Mouse (Mus musculus): ENCODE measurements at regions not wholly inside any gene's neighbourhood (a gene's known extent, or its start where the extent isn't known, plus 50 kb on each side); places are given as distances from the start of the nearest gene placed in this dataset.

GRCm38 (mm10) chr6:135502405-135502804 is 140.1 kb downstream of the Emp1 start:
- no peak overlapping the region for H3K4me2 ChIP-seq (replicated peaks; ENCODE audit: low read depth, low read length)
- H3K36me3 ChIP-seq (ENCODE audit: insufficient read depth, low read length) = no peaks in the 10 kb centered on the region
- TF ChIP-seq CTCF (IDR thresholded peaks at IDR 0.05) (no peak), EP300 (IDR thresholded peaks at IDR 0.05) (no peak)
- no peaks in the 10 kb centered on the region for H3K27me3 ChIP-seq (replicated peaks; ENCODE audit: insufficient read depth, low read length)
- H3K4me3 ChIP-seq (ENCODE audit: low read depth, low read length) = no peak overlapping the region
- no peak overlapping the region for H3K27ac ChIP-seq (ENCODE audit: low read length)
- H3K4me1 ChIP-seq (ENCODE audit: insufficient read depth, low read depth, low read length) = no peaks in the 10 kb centered on the region
- H3K9me3 ChIP-seq (ENCODE audit: low read length) = no peaks in the 10 kb centered on the region
- ATAC-seq (no peak), DNase-seq (ENCODE audit: low spot score) (no peak)
- WGBS = 50% methylated on average over 8 of the region's 8 CpGs
- H3K9ac ChIP-seq (replicated peaks; ENCODE audit: low read depth) = no peak overlapping the region

- H3K4me3 ChIP-seq (ENCODE audit: low read depth, low read length) = no peak overlapping the region
- 81% methylated on average over 4 of the region's 4 CpGs for WGBS
- no peak for ATAC-seq
- H3K4me2 ChIP-seq (replicated peaks; ENCODE audit: low read depth, low read length) = no peak overlapping the region
- H3K4me1 ChIP-seq (ENCODE audit: insufficient read depth, low read depth, low read length) = no peaks in the 10 kb centered on the region
- H3K36me3 ChIP-seq (ENCODE audit: insufficient read depth, low read length) = no peaks in the 10 kb centered on the region
- no peak overlapping the region for H3K9ac ChIP-seq (replicated peaks; ENCODE audit: low read depth)
- no peak for DNase-seq (ENCODE audit: low spot score)
- H3K27ac ChIP-seq (ENCODE audit: low read length) = no peak overlapping the region
- no peaks in the 10 kb centered on the region for H3K27me3 ChIP-seq (replicated peaks; ENCODE audit: insufficient read depth, low read length)
- no peaks in the 10 kb centered on the region for H3K9me3 ChIP-seq (ENCODE audit: low read length)
- no peak for TF ChIP-seq CTCF (IDR thresholded peaks at IDR 0.05)
- TF ChIP-seq EP300 (IDR thresholded peaks at IDR 0.05) = no peak
Observed at GRCm38 (mm10) chr6:135518710-135519437, 156.5 kb downstream of the Emp1 start.

GRCm38 (mm10) chr6:135519438-135519803 is 157.1 kb downstream of the Emp1 start:
- TF ChIP-seq EP300 (IDR thresholded peaks at IDR 0.05) = no peak
- no peak for TF ChIP-seq CTCF (IDR thresholded peaks at IDR 0.05)

GRCm38 (mm10) chr6:135520868-135521267 is 158.5 kb downstream of the Emp1 start:
- DNase-seq (ENCODE audit: low spot score) = no peak
- TF ChIP-seq EP300 (IDR thresholded peaks at IDR 0.05) = no peak
- no peak for TF ChIP-seq CTCF (IDR thresholded peaks at IDR 0.05)
- H3K4me3 ChIP-seq (ENCODE audit: low read depth, low read length) = no peak overlapping the region

More at GRCm38 (mm10) chr6:135519438-135519803, 157.1 kb downstream of the Emp1 start:
- no peaks in the 10 kb centered on the region for H3K4me1 ChIP-seq (ENCODE audit: insufficient read depth, low read depth, low read length)
- no peak overlapping the region for H3K4me2 ChIP-seq (replicated peaks; ENCODE audit: low read depth, low read length)
- WGBS = 83% methylated on average over 2 of the region's 2 CpGs
- H3K9ac ChIP-seq (replicated peaks; ENCODE audit: low read depth) = no peak overlapping the region
- no peak for ATAC-seq
- no peaks in the 10 kb centered on the region for H3K9me3 ChIP-seq (ENCODE audit: low read length)
- no peaks in the 10 kb centered on the region for H3K27me3 ChIP-seq (replicated peaks; ENCODE audit: insufficient read depth, low read length)
- no peak overlapping the region for H3K4me3 ChIP-seq (ENCODE audit: low read depth, low read length)
- no peak for DNase-seq (ENCODE audit: low spot score)
- H3K27ac ChIP-seq (ENCODE audit: low read length) = no peak overlapping the region
- no peaks in the 10 kb centered on the region for H3K36me3 ChIP-seq (ENCODE audit: insufficient read depth, low read length)

GRCm38 (mm10) chr6:135524886-135525285 is 162.5 kb downstream of the Emp1 start:
- H3K4me2 ChIP-seq (replicated peaks; ENCODE audit: low read depth, low read length) = no peak overlapping the region
- no peak overlapping the region for H3K4me3 ChIP-seq (ENCODE audit: low read depth, low read length)
- H3K9ac ChIP-seq (replicated peaks; ENCODE audit: low read depth) = no peak overlapping the region
- H3K4me1 ChIP-seq (ENCODE audit: insufficient read depth, low read depth, low read length) = no peaks in the 10 kb centered on the region
- H3K36me3 ChIP-seq (ENCODE audit: insufficient read depth, low read length) = no peaks in the 10 kb centered on the region
- WGBS = 75% methylated on average over 5 of the region's 5 CpGs
- TF ChIP-seq CTCF (IDR thresholded peaks at IDR 0.05) (peak; percentile 41), EP300 (IDR thresholded peaks at IDR 0.05) (no peak)
- H3K27me3 ChIP-seq (replicated peaks; ENCODE audit: insufficient read depth, low read length) = no peaks in the 10 kb centered on the region
- no peak overlapping the region for H3K27ac ChIP-seq (ENCODE audit: low read length)
- H3K9me3 ChIP-seq (ENCODE audit: low read length) = no peaks in the 10 kb centered on the region
- DNase-seq (ENCODE audit: low spot score) (no peak), ATAC-seq (no peak)

More at GRCm38 (mm10) chr6:135520868-135521267, 158.5 kb downstream of the Emp1 start:
- no peak for ATAC-seq
- no peaks in the 10 kb centered on the region for H3K9me3 ChIP-seq (ENCODE audit: low read length)
- H3K4me1 ChIP-seq (ENCODE audit: insufficient read depth, low read depth, low read length) = no peaks in the 10 kb centered on the region
- WGBS = 61% methylated on average over 2 of the region's 2 CpGs
- no peaks in the 10 kb centered on the region for H3K27me3 ChIP-seq (replicated peaks; ENCODE audit: insufficient read depth, low read length)
- no peak overlapping the region for H3K9ac ChIP-seq (replicated peaks; ENCODE audit: low read depth)
- H3K27ac ChIP-seq (ENCODE audit: low read length) = no peak overlapping the region
- no peaks in the 10 kb centered on the region for H3K36me3 ChIP-seq (ENCODE audit: insufficient read depth, low read length)
- no peak overlapping the region for H3K4me2 ChIP-seq (replicated peaks; ENCODE audit: low read depth, low read length)

GRCm38 (mm10) chr6:135525841-135526327 is 163.5 kb downstream of the Emp1 start:
- Histone ChIP-seq H3K9ac (replicated peaks; ENCODE audit: low read depth) (no peak overlapping the region), H3K4me1 (ENCODE audit: insufficient read depth, low read depth, low read length) (no peaks in the 10 kb centered on the region), H3K36me3 (ENCODE audit: insufficient read depth, low read length) (no peaks in the 10 kb centered on the region), H3K4me2 (replicated peaks; ENCODE audit: low read depth, low read length) (no peak overlapping the region), H3K4me3 (ENCODE audit: low read depth, low read length) (no peak overlapping the region), H3K27ac (ENCODE audit: low read length) (no peak overlapping the region), H3K9me3 (ENCODE audit: low read length) (no peaks in the 10 kb centered on the region), H3K27me3 (replicated peaks; ENCODE audit: insufficient read depth, low read length) (no peaks in the 10 kb centered on the region)
- no peak for TF ChIP-seq CTCF (IDR thresholded peaks at IDR 0.05)
- no peak for TF ChIP-seq EP300 (IDR thresholded peaks at IDR 0.05)
- ATAC-seq (peak; percentile 65), DNase-seq (ENCODE audit: low spot score) (peak; percentile 35)
- WGBS = 39% methylated on average over 5 of the region's 5 CpGs

All from lung, postnatal 0 days (tissue).